Mouse (Mus musculus): Measurements from ENCODE around the gene Eif4ebp2. TPM values are rescaled to one million over a fixed set of nuclear protein-coding genes. Genes with fewer than 3 reads are reported as not detected.
A peak's percentile ranks its signal among the peaks of the same experiment; 100 is the strongest.

Eif4ebp2 gene
- 10 to 100 TPM; 55.7 to 56.2 TPM for total RNA-seq (2021)
- long read RNA-seq, full-length matches to known transcripts: 6 of 24 reads
- long read RNA-seq, partial matches to known transcripts: 0 of 24 reads
- long read RNA-seq, other reads (novel, unspliced or antisense): 18 of 24 reads

GRCm38 (mm10) chr10:61452645-61453044 lies at the start of gene Eif4ebp2:
Gene Eif4ebp2, minus strand, starts transcription at chr10:61452661.
- DNase-seq (ENCODE audit: low spot score in 2 of 2): peak; percentile 98

- no peak for DNase-seq (ENCODE audit: low spot score in 2 of 2)
Observed at GRCm38 (mm10) chr10:61500756-61501155, 48.3 kb upstream of the Eif4ebp2 start.

GRCm38 (mm10) chr10:61499505-61500466 lies 47.3 kb upstream of the Eif4ebp2 start:
- DNase-seq (ENCODE audit: low spot score in 2 of 2): peak; percentile 27 to 66

- no peak for DNase-seq (ENCODE audit: low spot score in 2 of 2)
Observed at GRCm38 (mm10) chr10:61496231-61496630, 43.8 kb upstream of the Eif4ebp2 start.

GRCm38 (mm10) chr10:61495461-61495860 lies 43.0 kb upstream of the Eif4ebp2 start:
- DNase-seq (ENCODE audit: low spot score in 2 of 2): no peak

GRCm38 (mm10) chr10:61492040-61492439 lies 39.6 kb upstream of the Eif4ebp2 start:
- DNase-seq (ENCODE audit: low spot score in 2 of 2): peak; percentile 71 to 80

- no peak for DNase-seq (ENCODE audit: low spot score in 2 of 2)
Observed at GRCm38 (mm10) chr10:61491573-61491972, 39.1 kb upstream of the Eif4ebp2 start.

GRCm38 (mm10) chr10:61488522-61489110 lies 36.2 kb upstream of the Eif4ebp2 start:
- DNase-seq (ENCODE audit: low spot score in 2 of 2): no peak

GRCm38 (mm10) chr10:61486551-61487339 lies 34.3 kb upstream of the Eif4ebp2 start:
- DNase-seq (ENCODE audit: low spot score in 2 of 2): peak in 1 of 2 experiments; percentile 31

GRCm38 (mm10) chr10:61484801-61485200 lies 32.3 kb upstream of the Eif4ebp2 start:
- DNase-seq (ENCODE audit: low spot score in 2 of 2): no peak

- DNase-seq (ENCODE audit: low spot score in 2 of 2): no peak
Observed at GRCm38 (mm10) chr10:61482771-61483170, 30.3 kb upstream of the Eif4ebp2 start.

GRCm38 (mm10) chr10:61480488-61480887 lies 28.0 kb upstream of the Eif4ebp2 start:
- no peak for DNase-seq (ENCODE audit: low spot score in 2 of 2)

GRCm38 (mm10) chr10:61479927-61480326 lies 27.5 kb upstream of the Eif4ebp2 start:
- no peak for DNase-seq (ENCODE audit: low spot score in 2 of 2)

- no peak for DNase-seq (ENCODE audit: low spot score in 2 of 2)
Observed at GRCm38 (mm10) chr10:61479461-61479860, 27.0 kb upstream of the Eif4ebp2 start.

GRCm38 (mm10) chr10:61476440-61477165 lies 24.1 kb upstream of the Eif4ebp2 start:
- DNase-seq (ENCODE audit: low spot score in 2 of 2): no peak

- peak; percentile 95 to 97 for DNase-seq (ENCODE audit: low spot score in 2 of 2)
Observed at GRCm38 (mm10) chr10:61475594-61476439, 23.4 kb upstream of the Eif4ebp2 start, which contains the start of gene Lrrc20. Gene Lrrc20, plus strand, starts transcription at chr10:61475801.

GRCm38 (mm10) chr10:61474344-61474743 lies 21.9 kb upstream of the Eif4ebp2 start:
- no peak for DNase-seq (ENCODE audit: low spot score in 2 of 2)

- no peak for DNase-seq (ENCODE audit: low spot score in 2 of 2)
Observed at GRCm38 (mm10) chr10:61473640-61474039, 21.2 kb upstream of the Eif4ebp2 start.

GRCm38 (mm10) chr10:61468900-61469299 lies 16.4 kb upstream of the Eif4ebp2 start:
- no peak for DNase-seq (ENCODE audit: low spot score in 2 of 2)
